Mouse (Mus musculus) lung, postnatal 14 days (tissue): ENCODE results near the gene Gdf5.

ENCODE experiments used
- DNase-seq: peaks from one replicate; pipeline ENCODE4 v3.0.0; 2021

Gene Gdf5

DNA sequence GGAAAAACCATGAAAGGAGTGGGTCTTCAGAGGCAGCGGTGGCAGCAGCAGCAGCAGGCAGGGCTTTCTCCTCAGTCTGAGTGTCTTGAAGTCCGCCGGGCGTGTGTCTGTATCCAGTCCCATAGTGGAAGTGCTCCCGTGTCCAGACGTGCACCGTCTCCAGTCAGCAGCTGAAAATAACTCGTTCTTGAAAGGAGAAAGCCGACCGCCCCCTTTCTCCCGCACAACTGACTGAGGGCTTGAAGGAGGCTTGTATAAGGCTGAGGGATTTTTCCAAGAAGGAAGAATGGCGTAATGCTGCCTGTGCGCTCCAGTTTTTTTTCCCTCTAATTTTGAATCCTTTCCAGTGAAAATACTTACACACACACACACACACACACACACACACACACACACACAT is at the start of gene Gdf5:
Gene Gdf5 (minus strand): TSS at position 244 of the 400 bp plus-strand sequence.
- DNase-seq: peak; percentile 22

DNA sequence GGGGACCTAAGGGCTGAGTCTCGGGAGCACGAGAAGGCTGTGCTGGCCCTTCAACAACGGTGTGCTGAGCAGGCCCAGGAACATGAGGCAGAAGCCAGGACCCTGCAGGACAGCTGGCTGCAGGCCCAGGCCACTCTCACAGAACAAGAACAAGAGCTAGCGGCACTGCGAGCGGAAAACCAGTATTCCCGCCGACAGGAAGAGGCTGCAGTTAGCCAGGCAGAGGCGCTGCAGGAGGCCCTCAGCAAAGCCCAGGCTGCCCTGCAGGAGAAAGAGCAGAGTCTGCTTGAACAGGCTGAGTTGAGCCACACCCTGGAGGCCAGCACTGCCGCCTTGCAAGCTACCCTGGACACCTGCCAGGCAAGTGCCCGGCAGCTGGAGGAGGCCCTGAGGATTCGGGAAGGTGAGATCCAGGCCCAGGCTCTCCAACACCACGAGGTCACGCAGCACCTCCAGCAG is 46.7 kb upstream of the Gdf5 start:
- peak; percentile 59 for DNase-seq

DNA sequence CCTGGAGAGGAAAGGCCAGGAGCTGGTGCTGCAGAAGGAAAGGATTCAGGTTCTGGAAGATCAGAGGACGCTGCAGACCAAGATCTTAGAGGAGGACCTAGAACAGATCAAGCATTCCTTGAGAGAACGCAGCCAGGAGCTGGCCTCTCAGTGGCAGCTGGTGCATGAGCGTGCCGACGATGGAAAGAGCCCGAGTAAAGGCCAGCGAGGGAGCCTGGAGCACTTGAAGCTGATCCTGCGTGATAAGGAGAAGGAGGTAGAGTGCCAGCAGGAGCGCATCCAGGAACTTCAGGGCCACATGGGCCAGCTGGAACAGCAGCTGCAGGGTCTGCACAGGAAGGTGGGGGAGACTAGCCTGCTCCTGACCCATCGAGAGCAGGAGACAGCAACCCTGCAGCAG is 46.0 kb upstream of the Gdf5 start:
- no peak for DNase-seq

DNA sequence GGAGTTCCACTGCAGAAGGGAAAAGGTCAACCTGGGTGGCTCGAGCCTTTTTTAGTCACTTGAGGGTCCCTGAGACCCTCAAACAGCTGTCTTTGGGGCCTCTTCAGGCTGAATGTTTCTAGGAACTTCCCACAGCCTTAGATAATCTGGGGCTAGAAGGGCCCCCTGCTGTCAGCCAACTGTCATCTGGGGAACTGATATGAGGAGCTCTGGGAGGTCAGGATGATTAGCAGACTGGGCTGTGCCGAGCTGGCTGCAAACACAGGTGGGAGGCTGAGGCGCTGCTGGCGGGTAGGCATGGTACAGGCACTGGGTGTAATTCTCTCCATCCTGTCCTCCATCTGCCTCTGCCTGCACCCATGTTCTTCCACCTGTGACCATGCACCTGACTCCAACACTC is 43.9 kb upstream of the Gdf5 start:
- no peak for DNase-seq

DNA sequence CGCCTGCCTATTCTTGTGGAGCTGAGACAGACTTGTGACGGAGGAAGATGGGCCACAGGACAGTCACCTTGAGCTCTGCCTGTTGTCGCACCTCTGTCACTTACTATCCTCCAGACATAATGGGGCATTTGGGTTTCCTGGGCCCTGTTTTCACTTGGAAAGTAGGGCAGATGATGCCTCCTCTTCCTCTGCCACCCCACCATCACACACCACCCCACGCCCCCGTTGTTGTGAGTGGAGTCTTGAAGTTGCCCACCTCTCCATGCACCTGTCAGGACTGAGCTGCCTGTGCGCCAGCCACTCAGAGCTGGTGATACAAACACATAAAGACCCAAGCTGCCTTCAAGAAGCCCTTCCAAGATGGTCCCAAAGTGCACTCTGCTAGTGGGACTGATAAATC is 42.0 kb upstream of the Gdf5 start:
- DNase-seq: no peak

DNA sequence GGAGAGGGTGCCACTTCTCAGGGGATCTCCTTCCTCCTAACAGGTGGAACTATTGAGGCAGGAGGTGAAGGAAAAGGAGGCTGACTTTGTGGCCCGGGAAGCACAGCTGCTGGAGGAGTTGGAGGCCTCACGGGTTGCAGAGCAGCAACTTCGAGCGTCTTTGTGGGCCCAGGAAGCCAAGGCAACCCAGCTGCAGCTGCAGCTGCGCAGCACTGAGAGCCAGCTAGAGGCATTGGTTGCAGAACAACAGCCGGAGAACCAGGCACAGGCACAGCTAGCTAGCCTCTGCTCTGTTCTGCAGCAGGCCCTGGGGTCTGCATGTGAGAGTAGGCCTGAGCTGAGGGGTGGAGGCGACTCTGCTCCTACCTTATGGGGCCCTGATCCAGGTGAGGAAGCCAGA is 40.6 kb upstream of the Gdf5 start:
- no peak for DNase-seq

DNA sequence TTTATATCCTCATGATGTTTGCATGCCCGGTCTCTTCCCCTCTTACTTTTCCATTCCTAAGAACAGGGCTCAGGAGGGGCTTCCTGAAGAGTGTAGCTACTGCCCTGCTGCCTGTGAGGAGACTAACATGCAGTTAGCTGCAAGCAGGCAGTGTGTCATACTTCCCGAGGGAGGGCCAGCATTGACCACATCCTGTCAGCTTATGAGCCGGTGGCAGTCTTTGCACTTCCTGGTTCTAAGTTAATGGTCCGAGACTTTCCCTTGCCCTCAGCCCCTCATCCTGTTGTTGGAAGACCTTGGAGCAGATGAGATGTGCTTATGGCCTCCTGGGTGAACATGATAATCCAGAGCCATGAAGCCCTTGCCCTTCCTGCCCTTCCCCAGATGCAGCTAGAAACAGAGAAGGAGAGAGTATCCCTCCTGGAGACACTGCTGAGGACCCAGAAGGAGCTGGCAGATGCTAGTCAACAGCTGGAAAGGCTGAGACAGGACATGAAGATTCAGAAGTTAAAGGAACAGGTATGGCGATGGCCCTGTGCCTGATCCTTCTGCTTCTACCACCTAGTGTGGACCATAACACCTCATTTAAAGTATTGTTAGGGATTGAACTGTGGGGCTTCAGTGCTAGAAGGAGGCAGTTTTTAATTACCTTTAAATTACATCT is 34.3 kb upstream of the Gdf5 start:
- DNase-seq: peak; percentile 24

DNA sequence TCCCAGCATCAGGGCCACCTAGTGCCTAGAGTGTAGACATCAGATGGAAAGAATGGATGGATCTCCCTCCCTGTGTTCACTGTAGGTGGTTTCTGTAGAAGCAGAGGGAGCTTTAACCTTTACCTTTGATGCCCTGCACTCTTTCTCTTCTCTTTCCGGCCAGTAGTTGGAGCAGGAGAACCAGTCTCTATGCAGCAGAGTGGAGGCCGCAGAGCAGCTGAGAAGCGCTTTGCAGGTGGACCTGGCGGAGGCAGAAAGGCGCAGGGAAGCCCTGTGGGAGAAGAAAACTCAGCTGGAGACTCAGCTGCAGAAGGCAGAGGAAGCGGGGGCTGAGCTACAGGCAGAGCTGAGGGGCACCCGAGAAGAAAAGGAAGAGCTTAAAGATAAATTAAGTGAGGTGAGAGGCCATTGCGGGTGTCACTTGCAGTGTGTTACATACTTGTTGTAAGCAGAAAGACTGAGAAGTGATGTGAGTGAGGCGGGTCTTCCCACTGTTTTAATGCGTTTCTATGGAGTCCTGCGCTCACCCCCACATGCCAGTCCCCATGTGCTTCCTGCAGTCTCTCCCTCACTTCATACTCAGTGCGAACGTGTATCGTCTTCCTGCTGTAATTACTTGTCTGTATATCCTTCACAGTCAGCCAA is 29.0 kb upstream of the Gdf5 start:
- DNase-seq: no peak

DNA sequence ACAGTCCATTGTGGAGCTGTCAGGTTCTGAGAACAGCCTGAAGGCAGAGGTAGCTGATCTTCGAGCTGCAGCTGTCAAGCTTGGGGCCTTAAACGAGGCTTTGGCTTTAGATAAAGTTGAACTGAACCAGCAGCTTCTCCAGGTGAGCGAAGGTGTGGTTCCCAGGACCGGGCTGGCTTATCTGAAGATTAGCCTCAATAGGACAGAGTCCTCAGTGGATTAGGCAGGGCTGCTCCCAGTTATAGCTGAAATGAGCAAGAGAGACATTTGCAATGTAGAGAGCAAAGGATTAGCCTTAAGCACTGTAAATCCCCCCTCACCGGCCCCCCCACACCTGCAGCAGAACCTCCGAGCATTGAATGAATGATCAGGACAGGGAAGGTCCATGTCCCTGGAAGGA is 28.2 kb upstream of the Gdf5 start:
- DNase-seq: no peak

DNA sequence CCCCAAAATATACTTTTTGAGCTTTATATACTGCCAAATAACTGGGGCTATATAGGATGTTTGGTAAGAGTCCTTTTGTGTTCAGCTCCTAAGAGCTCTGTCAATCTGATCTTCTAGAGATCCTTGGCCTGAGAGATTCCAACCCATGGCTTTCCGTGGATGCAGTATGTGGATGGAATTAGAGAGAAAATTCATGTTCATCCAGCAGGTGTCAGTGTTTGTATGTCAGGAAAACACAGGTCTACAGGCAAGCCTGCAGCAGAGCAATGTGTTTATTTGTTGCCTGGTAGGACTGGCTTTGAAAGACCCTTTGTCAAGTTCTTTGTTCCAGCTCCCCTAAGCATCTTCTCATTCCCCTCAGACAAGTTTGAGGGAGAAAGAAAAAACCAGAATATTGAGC is 17.8 kb upstream of the Gdf5 start:
- no peak for DNase-seq

DNA sequence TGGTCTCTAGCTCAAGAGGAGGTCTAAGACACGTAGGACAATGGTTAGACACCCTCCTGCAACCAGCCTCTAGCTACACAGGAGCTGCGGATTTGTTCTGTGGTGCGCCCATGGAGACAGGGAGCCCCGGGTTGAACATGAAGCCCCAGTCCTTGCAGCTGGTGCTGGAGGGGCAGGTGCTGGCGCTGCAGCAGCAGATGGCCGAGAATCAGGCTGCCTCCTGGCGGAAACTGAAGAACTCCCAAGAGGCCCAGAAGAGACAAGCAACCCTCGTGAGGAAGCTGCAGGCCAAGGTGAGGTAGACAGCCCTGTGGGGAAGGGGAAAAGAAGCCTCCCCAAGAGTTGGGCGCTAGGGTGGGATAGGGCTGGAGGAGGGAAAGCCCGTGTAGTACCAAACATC is 16.7 kb upstream of the Gdf5 start:
- DNase-seq: no peak

DNA sequence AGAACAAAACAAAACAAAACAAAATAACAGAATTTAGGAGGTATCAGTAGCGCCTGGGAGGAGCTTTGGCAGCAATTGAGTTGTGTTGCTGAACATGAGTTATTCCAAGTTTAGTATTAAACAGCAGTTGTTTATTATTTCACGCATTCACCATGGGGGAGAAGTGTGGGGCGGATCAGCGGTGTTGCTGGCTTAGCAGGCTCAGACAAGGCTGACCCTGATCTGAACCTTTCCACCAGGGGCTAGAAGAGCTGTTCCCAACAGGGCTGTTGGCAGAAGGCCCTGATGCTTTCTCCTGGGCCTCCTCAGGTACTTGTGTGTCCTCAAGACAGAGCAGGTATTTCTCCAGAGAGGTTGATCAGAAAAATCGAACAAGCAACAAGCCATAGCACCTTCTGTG is 14.8 kb upstream of the Gdf5 start:
- no peak for DNase-seq

DNA sequence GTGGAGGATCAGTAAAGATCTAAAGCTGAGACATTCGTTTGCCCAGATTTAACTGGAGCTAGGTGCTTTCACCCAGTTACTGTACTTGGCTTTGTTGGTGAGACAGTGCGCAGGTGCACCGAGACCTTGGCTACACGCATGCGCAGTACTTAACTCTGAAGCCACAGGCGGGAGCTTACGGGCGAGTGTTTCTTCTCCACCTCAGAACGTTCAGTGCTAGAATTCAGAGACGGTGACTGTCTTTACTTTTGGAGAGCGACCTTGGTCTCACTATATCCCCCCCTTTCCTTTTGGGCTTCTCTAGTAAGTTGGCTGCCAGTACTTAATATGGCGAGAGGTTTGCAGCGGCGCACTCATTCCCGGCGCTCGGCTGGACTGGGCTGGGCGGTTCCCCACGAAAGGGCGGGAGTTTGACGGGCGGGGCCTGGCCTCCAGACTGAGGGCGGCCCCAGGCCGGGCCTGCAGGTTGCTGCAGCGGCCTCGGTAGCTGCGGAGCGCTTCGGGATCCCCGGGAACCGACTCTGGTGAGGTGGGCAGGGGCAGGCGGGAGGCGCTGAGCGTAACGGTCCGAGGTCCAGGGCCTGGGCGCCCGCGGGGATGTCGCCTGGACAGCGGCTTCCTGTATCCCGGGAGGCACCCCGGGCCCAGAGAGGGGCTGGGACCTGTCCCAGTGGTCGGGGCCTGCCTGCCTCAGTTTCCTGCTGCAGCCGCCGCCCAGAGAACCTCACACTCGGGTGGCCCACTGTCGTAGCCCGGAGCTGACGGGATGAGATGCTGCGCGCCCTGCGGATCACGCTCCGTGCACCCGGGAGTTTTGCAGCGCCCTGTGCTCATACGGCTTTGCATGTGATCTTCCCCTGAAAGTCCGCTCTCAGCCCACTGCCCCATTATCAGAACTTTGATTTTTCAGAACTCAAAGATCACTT is 11.2 kb upstream of the Gdf5 start, which contains the start of gene Cep250:
Gene Cep250 (plus strand): TSS at position 325 of the 926 bp plus-strand sequence.
- peak; percentile 91 for DNase-seq

DNA sequence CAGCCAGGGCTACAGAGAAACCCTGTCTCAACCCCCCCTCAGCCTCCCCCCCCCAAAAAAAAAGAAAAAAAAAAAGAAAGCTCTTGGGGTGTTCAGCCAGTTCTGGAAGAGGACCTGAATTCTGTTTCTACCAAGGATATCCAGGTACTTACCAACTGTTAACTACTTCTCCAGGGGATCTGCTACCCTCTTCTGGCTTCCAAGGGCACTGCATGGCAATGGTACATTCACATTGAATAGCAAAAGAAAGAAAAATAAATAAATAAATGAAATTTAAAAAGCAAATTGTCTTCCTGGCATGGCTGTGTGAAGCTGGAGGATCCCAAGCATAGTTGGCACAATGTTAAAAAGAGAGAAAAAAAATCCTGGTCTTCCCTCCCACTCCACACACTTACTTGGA is 6.8 kb upstream of the Gdf5 start:
- DNase-seq: peak; percentile 76

DNA sequence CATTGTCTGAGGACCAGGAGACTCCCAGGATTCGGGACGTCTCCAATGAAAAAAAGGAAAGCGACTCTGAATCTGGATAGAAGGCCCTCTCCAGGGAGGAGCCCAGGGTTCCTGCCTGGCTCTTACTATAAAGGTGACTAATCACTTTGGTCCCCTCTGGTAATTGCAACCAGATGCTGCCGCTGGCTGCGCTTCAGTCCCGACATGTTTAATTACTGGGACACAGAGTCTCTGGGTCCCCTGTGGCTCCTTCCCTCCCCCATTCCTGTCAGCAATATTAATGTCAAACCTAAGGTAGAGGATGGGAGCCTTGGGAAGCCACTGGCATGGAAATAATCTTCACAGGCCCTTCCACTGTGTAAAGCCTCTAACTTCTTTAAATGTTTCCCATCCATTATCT is 4.2 kb upstream of the Gdf5 start:
- no peak for DNase-seq

DNA sequence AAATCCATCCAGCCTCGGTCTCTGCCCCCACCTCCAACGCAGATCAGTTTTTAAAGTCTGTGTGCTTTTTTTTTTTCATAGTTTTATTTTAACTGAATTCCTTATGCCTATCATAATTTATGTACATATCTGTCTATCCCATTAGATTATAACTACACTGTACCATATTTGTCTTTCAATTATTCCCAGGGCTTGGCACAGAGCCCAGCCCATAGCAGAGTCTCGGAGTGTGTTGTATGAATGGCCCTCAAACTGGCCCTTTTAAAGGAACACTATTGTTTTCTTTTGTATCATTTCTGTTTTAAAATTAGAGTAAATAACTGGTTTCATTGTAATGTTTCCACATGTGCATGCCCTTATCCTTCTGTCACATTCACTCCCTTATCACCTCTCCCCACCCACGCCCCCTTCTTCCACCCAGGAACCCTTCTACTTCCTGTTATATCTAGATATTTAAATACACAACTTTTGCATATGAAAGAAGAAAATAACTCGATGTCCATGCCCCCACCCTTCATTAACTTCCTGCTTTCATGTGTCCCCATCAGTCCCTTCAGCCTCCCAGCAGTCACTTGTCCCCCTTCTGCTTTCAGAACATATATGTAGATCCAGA is 2.3 kb upstream of the Gdf5 start:
- no peak for DNase-seq

DNA sequence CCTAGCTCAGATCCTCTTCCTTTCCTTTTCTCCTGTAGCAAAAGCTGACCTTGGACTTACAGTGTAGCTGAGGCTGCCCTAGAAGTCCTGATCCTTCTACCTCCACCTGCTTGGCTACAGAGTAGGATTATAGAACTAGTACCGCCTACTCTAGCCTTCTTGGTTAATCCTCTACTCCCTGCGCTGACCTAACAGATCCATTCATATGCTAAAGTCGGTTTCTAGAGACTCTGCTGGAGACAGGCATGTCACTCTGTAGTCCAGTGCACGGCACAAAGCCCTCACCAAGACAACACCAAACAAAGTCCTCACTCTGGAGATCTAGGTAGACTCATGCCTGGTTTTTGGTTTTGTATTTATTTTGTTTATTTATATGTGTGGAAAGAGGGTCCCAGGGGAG is 1.3 kb upstream of the Gdf5 start:
- no peak for DNase-seq

DNA sequence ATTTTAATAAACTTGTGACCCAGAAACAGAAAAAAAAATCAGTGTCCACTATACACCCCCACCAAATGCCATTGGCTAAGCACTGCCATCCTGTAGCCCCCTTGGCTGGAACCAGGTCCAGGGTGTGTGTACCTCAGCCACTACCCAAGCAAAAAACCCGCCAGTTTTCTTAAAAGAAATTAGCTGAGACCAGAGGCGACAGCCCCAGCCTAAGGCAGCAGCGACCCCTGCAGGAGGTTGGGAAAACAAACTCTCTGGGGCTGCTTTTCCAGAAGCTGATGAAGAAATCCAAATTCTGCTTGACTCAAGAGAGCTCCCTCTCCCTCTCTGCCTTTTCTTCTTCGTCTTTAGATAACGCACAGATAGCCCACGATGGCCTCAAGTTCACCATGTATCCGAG is 902 bp upstream of the Gdf5 start:
- DNase-seq: peak; percentile 82

DNA sequence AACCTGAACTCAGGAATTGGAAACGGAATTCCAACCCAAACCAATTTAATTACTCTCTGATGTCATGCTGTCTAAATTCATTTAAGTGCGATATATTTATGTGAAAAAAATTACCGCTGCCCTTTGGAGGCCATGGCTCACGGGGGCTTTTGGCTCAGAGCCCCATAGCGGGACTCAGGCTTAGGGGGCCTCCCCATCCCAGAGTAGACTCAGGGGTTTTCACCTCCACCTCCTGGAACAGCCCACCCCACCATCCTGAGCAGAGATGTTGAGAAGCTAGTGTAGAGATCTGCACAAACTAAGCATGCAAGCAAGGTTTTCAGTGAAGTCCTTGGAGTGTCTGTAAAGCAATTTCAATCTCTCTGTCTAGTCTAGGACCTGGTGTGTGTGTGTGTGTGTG is 413 bp upstream of the Gdf5 start:
- DNase-seq: no peak

DNA sequence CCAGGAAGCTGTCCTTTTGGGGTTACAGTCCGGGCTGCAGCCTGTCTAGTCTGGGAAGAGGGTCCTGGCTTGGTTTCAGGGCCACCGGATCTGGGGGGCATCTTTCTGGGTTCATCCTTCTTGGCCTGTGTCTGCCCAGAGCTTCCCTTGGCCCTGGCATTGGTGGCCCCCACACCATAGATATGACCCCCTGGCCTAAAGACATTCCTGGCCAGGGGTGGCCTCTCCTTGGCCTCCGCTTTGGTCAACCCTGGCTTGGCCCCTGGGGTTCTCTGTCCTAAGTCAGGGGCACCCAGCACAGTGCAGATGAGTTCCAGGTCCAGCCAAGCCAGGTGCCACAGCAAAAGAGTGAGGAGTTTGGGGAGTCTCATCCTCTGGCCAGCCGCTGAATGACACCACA is 482 bp downstream of the Gdf5 start:
- DNase-seq: no peak

DNA sequence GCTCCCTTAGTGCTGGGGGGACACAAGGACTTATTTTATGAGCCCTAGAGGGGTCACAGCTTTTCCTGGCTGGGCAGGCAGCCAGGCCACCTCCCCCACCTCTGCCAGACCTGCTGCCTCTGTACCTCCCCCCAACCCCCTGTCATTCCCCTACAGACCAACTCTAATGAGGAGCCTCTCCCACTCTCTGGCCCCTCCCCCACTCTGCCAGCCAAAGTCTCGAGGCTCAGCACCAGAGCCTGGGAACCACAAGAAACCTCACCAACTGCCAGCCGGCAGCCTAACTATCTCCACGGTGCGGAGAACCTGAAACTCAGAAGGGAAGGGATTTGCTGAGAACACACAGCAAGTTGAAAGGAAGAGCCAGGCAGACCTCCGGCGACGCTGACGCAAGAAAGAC is 1.7 kb downstream of the Gdf5 start:
- no peak for DNase-seq

DNA sequence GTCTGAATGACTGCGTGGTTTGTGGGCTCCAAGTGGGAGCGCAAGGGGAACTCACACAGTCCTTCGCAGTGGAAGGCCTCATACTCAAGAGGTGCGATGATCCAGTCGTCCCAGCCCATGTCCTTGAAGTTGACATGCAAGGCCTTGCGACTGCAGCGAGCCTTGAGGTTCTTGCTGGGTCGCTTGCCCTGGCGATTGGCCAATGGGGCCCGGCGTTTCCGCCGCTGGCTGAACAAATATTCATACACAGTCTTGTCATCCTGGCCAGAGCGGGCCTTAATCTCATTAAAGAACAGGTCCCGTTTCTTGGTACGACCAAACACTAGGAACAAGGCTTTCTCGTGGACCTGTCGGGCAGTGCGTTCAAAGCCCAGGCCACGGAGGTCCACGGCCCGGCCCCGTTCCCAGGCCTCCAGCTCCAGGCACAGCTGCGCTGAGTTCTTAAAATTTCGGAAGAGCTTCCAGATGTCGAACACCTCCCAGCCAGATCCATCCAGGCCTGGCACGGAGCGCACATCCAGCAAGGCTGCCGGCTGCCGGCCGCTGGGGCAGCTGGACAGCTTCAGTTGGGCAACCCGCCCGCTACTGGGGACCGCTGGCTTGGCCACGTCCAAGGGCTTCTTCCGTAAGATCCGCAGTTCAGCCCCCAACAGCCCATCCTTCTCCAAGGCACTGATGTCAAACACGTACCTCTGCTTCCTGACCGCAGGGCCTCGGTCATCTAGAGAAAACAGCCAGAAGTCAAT is 3.3 kb downstream of the Gdf5 start:
- DNase-seq: peak; percentile 63

DNA sequence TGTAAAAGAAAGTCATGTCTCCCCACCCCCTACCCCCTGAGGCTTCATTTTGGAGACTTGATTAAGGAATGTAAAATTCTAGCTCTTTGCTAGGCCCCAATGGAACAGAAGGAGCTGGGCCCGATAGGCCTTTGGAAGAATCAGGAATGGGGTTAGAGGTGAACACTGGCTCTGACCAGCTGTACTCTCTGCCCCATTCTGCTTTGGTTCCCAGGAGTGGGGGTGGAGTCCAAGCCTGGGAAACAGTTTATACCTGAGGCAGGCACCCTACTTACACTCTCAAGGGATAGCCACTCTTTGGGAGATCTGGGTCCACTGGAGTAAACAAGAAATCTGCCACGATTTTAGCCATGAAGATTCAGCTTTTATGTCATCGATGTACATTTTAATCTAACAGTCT is 4.5 kb downstream of the Gdf5 start, which contains the start of gene Gm15557:
Gene Gm15557 (plus strand): TSS at position 48 of the 400 bp plus-strand sequence.
- DNase-seq: no peak
